ENCODE assay signal across 8 mouse cellular contexts in genomic region chr12:14151921-14152320, GRCm38 (mm10). TPM values are rescaled to one million over a fixed set of nuclear protein-coding genes. Genes with fewer than 3 reads are reported as not detected.
A peak's percentile ranks its signal among the peaks of the same experiment; 100 is the strongest.
DNase-seq lines count a peak whose midpoint lies in the region; ATAC-seq lines count a peak whose summit lies in the region.

Gene Fam84a (minus strand): TSS chr12:14152054.

- ATAC-seq in intestine, embryonic 16.5 days: peak; percentile 96
- no peak for ATAC-seq in inflammation-experienced regulatory T-cells, adult 6 months

- intact Hi-C loops in gastrocnemius, postnatal 36 days (cut with DNase I): no loop called here
- intact Hi-C loops in left cerebral cortex, postnatal 10 days (cut with DNase I): no loop called here

- DNase-seq in adrenal gland, postnatal 25 days: peak; percentile 94
- DNase-seq in embryo, embryonic 11.5 days (ENCODE audit: low read depth, low spot score): peak; percentile 86
- DNase-seq in gastrocnemius, postnatal 36 days: peak; percentile 42 to 44
- peak; percentile 94 for DNase-seq in left cerebral cortex, postnatal 10 days (ENCODE audit: extremely low spot score in 1 of 2, low spot score in 2 of 2)
- DNase-seq in mesoderm, embryonic 11.5 days (ENCODE audit: low read depth, low spot score): peak; percentile 94
- DNase-seq in right cerebral cortex, postnatal 4 days: peak; percentile 95

- no peaks in the 10 kb centered on the region for H3K9me3 ChIP-seq in intestine, embryonic 16.5 days (ENCODE audit: control insufficient read depth, low read length)

- H3K4me1 ChIP-seq in intestine, embryonic 16.5 days (ENCODE audit: control insufficient read depth, insufficient read depth, low read length): peaks cover 24% of the 10 kb centered on the region

- H3K9ac ChIP-seq in intestine, embryonic 16.5 days (ENCODE audit: low read depth, low read length): peak within 1 kb of the TSS; percentile 71

- H3K36me3 ChIP-seq in intestine, embryonic 16.5 days (ENCODE audit: control insufficient read depth, insufficient read depth, low read length): no peaks in the 10 kb centered on the region

- H3K27me3 ChIP-seq in intestine, embryonic 16.5 days (replicated peaks; ENCODE audit: control insufficient read depth, insufficient read depth, low read length): no peaks in the 10 kb centered on the region; the same call in 1 of the 2 replicates

- peak within 1 kb of the TSS; percentile 63 for H3K4me3 ChIP-seq in intestine, embryonic 16.5 days (ENCODE audit: low read length)

- H3K27ac ChIP-seq in intestine, embryonic 16.5 days (ENCODE audit: low read length): no peak within 1 kb of the TSS; the same call in 1 of the 2 replicates

- under 1% methylated on average over 31 of the region's 31 CpGs for WGBS in intestine, embryonic 16.5 days

- H3K4me2 ChIP-seq in intestine, embryonic 16.5 days (ENCODE audit: low read depth, low read length): peak within 1 kb of the TSS; percentile 95

RNA-seq across cellular contexts. Expression of gene Fam84a, which starts in this region (rescaled TPM):
- 19.3 and 24.3 TPM in 2 replicates for total RNA-seq in adrenal gland, postnatal 25 days (2021)
- not detected for total RNA-seq in gastrocnemius, postnatal 36 days (2021)
- polyA plus RNA-seq in intestine, embryonic 16.5 days (2015; fragmentation: Nextera tagmentation; extraction: Ambion mirVana): 7.9 and 8.4 TPM in 2 replicates
- total RNA-seq in left cerebral cortex, postnatal 10 days (2021): 10 to 100 TPM; 41.8 to 50.6 TPM
- under 1 TPM in 1 of 3 experiments, not detected in 2; 0.42 TPM for polyA plus RNA-seq in inflammation-experienced regulatory T-cells, adult 6 months (2017; shearing (Covaris generic))

Comparison
In these comparisons a context has a peak if more than half of its experiments do, and no peak if none do; other contexts are left out.
1. RNA of gene Fam84a (total RNA-seq): 41.8 to 50.6 TPM in left cerebral cortex, postnatal 10 days and 19.3 to 24.3 TPM in adrenal gland, postnatal 25 days; not detected in gastrocnemius, postnatal 36 days; every median in the first group is over 10 times any median in the second.
2. Peak in DNase-seq in gastrocnemius, postnatal 36 days; RNA of the gene not detected or under 1 TPM.
3. DNase-seq: peak in every context shown above with its lines; median percentile 95 in right cerebral cortex, postnatal 4 days; 94 in adrenal gland, postnatal 25 days; 94 in left cerebral cortex, postnatal 10 days; 94 in mesoderm, embryonic 11.5 days; 86 in embryo, embryonic 11.5 days; 43 in gastrocnemius, postnatal 36 days.